Mouse (Mus musculus): ENCODE measurements around the gene Pank1.

Gene Pank1

GRCm38 (mm10) chr19:34879624-34880023 is 369 bp upstream of the Pank1 start:
- DNase-seq (ENCODE audit: low spot score): no peak

GRCm38 (mm10) chr19:34877898-34878602 is 1.2 kb downstream of the Pank1 start:
- peak; percentile 52 for DNase-seq (ENCODE audit: low spot score)

GRCm38 (mm10) chr19:34876676-34877075 is 2.6 kb downstream of the Pank1 start:
- DNase-seq (ENCODE audit: low spot score): no peak

- DNase-seq (ENCODE audit: low spot score): no peak
These were observed 9.9 kb downstream of the Pank1 start for GRCm38 (mm10) chr19:34869375-34869774.

- DNase-seq (ENCODE audit: low spot score): no peak
These were observed 11.0 kb downstream of the Pank1 start for GRCm38 (mm10) chr19:34868093-34868741.

GRCm38 (mm10) chr19:34863737-34864136 is 15.5 kb downstream of the Pank1 start:
- no peak for DNase-seq (ENCODE audit: low spot score)

- DNase-seq (ENCODE audit: low spot score): no peak
These were observed 23.1 kb downstream of the Pank1 start for GRCm38 (mm10) chr19:34856021-34856651.

GRCm38 (mm10) chr19:34851161-34851560 is 28.1 kb downstream of the Pank1 start:
- no peak for DNase-seq (ENCODE audit: low spot score)

- no peak for DNase-seq (ENCODE audit: low spot score)
These were observed 29.8 kb downstream of the Pank1 start for GRCm38 (mm10) chr19:34849426-34849825.

GRCm38 (mm10) chr19:34848164-34848563 is 31.1 kb downstream of the Pank1 start:
- no peak for DNase-seq (ENCODE audit: low spot score)

GRCm38 (mm10) chr19:34847103-34847502 is 32.2 kb downstream of the Pank1 start:
- no peak for DNase-seq (ENCODE audit: low spot score)

- DNase-seq (ENCODE audit: low spot score): peak; percentile 14
These were observed 32.7 kb downstream of the Pank1 start for GRCm38 (mm10) chr19:34846508-34847038.

GRCm38 (mm10) chr19:34846005-34846404 is 33.2 kb downstream of the Pank1 start:
- DNase-seq (ENCODE audit: low spot score): peak; percentile 5

GRCm38 (mm10) chr19:34845331-34845730 is 33.9 kb downstream of the Pank1 start:
- no peak for DNase-seq (ENCODE audit: low spot score)

GRCm38 (mm10) chr19:34844760-34845159 is 34.5 kb downstream of the Pank1 start:
- no peak for DNase-seq (ENCODE audit: low spot score)

GRCm38 (mm10) chr19:34844047-34844446 is 35.2 kb downstream of the Pank1 start:
- no peak for DNase-seq (ENCODE audit: low spot score)

GRCm38 (mm10) chr19:34841719-34842506 is 37.3 kb downstream of the Pank1 start:
- DNase-seq (ENCODE audit: low spot score): no peak

- DNase-seq (ENCODE audit: low spot score): no peak
These were observed 40.6 kb downstream of the Pank1 start for GRCm38 (mm10) chr19:34838624-34839023.

GRCm38 (mm10) chr19:34831702-34832101 is 47.6 kb downstream of the Pank1 start:
- DNase-seq (ENCODE audit: low spot score): no peak

- DNase-seq (ENCODE audit: low spot score): no peak
These were observed 51.2 kb downstream of the Pank1 start for GRCm38 (mm10) chr19:34827916-34828635.

- DNase-seq (ENCODE audit: low spot score): no peak
These were observed 51.8 kb downstream of the Pank1 start for GRCm38 (mm10) chr19:34827444-34827843.
